Mouse (Mus musculus) hindbrain, embryonic 11.5 days (tissue): ENCODE data around the gene Gm11238. TPM values are rescaled to one million over a fixed set of nuclear protein-coding genes. Genes with fewer than 3 reads are reported as not detected.
A peak's percentile ranks its signal among the peaks of the same experiment; 100 is the strongest.
"Not testable (repeated sequence)": the region's sequence is repeated elsewhere in the genome, so short reads cannot be mapped to it uniquely, and the experiment has no call there.

Source experiments
- ATAC-seq: fragments of 200-750 bp; cut with Nextera tagmentation; 2 replicates; pipeline ENCODE4 v1.8.0; 2017; ENCODE audit warnings: mild to moderate bottlenecking, moderate TSS enrichment, moderate library complexity; ENCODE audit not compliant: low FRiP score
- DNase-seq: peaks from one replicate; pipeline ENCODE4 v3.0.0-alpha.2; 2015; ENCODE audit warnings: low spot score
- H3K27ac ChIP-seq: fragments of 300-500 bp; sonication (generic); 2 replicates; pipeline ENCODE4 v1.5.1; 2014; ENCODE audit warnings: mild to moderate bottlenecking, low read depth, low read length
- H3K27me3 ChIP-seq: fragments of 300-500 bp; sonication (generic); 2 replicates; pipeline ENCODE4 v1.6.1; 2014; ENCODE audit warnings: mild to moderate bottlenecking, low read length, moderate library complexity, mixed read lengths; ENCODE audit not compliant: control insufficient read depth, insufficient read depth
- H3K36me3 ChIP-seq: fragments of 300-500 bp; sonication (generic); 2 replicates; pipeline ENCODE4 v1.6.1; 2014; ENCODE audit warnings: mild to moderate bottlenecking, low read length, moderate library complexity, mixed read lengths; ENCODE audit not compliant: control insufficient read depth, insufficient read depth
- H3K4me1 ChIP-seq: fragments of 300-500 bp; sonication (generic); replicated peaks from 2 replicates; pipeline ENCODE4 v1.6.1; 2014; ENCODE audit warnings: low read length, mixed read lengths; ENCODE audit not compliant: control insufficient read depth, insufficient read depth
- H3K4me2 ChIP-seq: fragments of 300-500 bp; sonication (generic); replicated peaks from 2 replicates; pipeline ENCODE4 v1.6.1; 2014; ENCODE audit warnings: mild to moderate bottlenecking, low read depth, low read length
- H3K4me3 ChIP-seq: fragments of 300-500 bp; sonication (generic); 2 replicates; pipeline ENCODE4 v1.5.1; 2014; ENCODE audit warnings: low read depth, low read length
- H3K9ac ChIP-seq: fragments of 300-500 bp; sonication (generic); 2 replicates; pipeline ENCODE4 v1.6.1; 2014; ENCODE audit warnings: low read depth, low read length
- H3K9me3 ChIP-seq: fragments of 300-500 bp; sonication (generic); 2 replicates; pipeline ENCODE4 v1.6.1; 2016; ENCODE audit warnings: low read length; ENCODE audit not compliant: control insufficient read depth
- WGBS: fragments of 180-500 bp; shearing (Covaris S2); extraction: QIAGEN DNeasy Blood & Tissue Kit; methylation state at CpG from one replicate; pipeline ENCODE4 v1.1.7; 2014; 5-methylcytosine and 5-hydroxymethylcytosine counted together
- polyA plus RNA-seq: library from polyadenylated mRNA; unstranded; fragments of >200 nt; fragmentation: Nextera tagmentation; extraction: Ambion mirVana; gene quantifications from 2 replicates; pipeline ENCODE4 v1.2.1, GENCODE M21; 2014

The Gm11238 gene
- polyA plus RNA-seq = not detected in 2 replicates

DNA sequence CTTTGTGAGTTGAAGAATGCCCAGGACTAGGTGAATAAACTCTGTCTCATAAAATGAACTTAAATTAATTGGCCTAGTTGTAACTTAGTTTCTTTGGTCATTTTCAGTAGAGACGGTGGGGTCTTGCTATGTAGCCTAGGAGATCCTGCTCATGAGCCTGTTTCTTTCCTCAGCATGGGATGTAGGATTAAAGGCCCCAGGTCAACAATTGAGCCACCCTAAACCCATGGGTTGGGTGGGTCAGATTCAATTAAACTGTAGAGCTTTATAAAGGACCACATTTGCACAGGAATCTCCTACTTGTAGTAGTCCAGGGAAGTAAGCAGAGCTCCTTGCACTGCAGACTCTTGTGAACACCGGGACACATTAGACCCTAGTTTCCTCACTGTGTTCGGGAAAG, at the start of gene Gm11238:
Gm11238 (plus strand) TSS at position 301 of the 400 bp plus-strand sequence.
- H3K9me3 ChIP-seq, H3K27me3 ChIP-seq, H3K4me1 ChIP-seq, H3K4me2 ChIP-seq, H3K4me3 ChIP-seq, H3K9ac ChIP-seq, H3K27ac ChIP-seq, DNase-seq, H3K36me3 ChIP-seq, ATAC-seq: not testable (repeated sequence)
- no CpG with 5 or more reads among the region's 3 CpGs for WGBS

DNA sequence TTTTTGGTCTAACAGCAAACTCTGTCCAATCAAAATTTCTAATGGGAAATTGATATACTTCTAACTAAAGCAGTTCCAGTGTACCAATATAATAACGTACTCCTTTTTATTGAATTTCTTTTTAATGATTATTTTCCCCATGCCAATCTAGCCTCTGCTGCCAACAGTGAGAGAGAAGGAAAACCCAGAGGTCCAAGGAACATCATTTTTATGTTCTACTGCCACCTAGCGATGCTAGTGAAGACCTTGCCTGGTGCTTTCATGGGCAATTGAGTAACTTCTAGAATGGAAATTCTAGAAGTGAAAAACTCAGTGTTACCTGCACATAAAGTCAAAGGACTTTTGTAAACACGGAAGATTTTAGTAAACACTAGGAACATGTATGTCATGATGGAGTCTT, 8.4 kb upstream of the Gm11238 start:
- H3K4me3 ChIP-seq = no peak overlapping the region
- no peak overlapping the region for H3K27ac ChIP-seq
- H3K36me3 ChIP-seq = no peaks in the 10 kb centered on the region
- H3K9ac ChIP-seq = no peak overlapping the region
- peak; percentile 71 for DNase-seq
- ATAC-seq = peak; percentile 71; the same call in 1 of the 2 replicates
- H3K4me2 ChIP-seq = no peak overlapping the region
- no peaks in the 10 kb centered on the region for H3K27me3 ChIP-seq
- 8% methylated on average over 3 of the region's 3 CpGs for WGBS
- no peaks in the 10 kb centered on the region for H3K9me3 ChIP-seq
- H3K4me1 ChIP-seq = no peaks in the 10 kb centered on the region

DNA sequence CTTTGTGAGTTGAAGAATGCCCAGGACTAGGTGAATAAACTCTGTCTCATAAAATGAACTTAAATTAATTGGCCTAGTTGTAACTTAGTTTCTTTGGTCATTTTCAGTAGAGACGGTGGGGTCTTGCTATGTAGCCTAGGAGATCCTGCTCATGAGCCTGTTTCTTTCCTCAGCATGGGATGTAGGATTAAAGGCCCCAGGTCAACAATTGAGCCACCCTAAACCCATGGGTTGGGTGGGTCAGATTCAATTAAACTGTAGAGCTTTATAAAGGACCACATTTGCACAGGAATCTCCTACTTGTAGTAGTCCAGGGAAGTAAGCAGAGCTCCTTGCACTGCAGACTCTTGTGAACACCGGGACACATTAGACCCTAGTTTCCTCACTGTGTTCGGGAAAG, 15.0 kb downstream of the Gm11238 start, which contains the start of gene Gm11237:
Gm11237 (plus strand) TSS at position 301 of the 400 bp plus-strand sequence.
- not testable (repeated sequence) for H3K4me1 ChIP-seq, H3K4me2 ChIP-seq, DNase-seq, H3K27ac ChIP-seq, H3K36me3 ChIP-seq, H3K27me3 ChIP-seq, H3K9ac ChIP-seq, H3K9me3 ChIP-seq, H3K4me3 ChIP-seq, ATAC-seq
- WGBS = no CpG with 5 or more reads among the region's 3 CpGs

DNA sequence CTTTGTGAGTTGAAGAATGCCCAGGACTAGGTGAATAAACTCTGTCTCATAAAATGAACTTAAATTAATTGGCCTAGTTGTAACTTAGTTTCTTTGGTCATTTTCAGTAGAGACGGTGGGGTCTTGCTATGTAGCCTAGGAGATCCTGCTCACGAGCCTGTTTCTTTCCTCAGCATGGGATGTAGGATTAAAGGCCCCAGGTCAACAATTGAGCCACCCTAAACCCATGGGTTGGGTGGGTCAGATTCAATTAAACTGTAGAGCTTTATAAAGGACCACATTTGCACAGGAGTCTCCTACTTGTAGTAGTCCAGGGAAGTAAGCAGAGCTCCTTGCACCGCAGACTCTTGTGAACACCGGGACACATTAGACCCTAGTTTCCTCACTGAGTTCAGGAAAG, 30.1 kb downstream of the Gm11238 start, which contains the start of gene Gm11236:
Gm11236 (plus strand) TSS at position 301 of the 400 bp plus-strand sequence.
- not testable (repeated sequence) for H3K27me3 ChIP-seq, H3K4me3 ChIP-seq, H3K4me1 ChIP-seq, H3K9ac ChIP-seq, H3K9me3 ChIP-seq, ATAC-seq, H3K36me3 ChIP-seq, DNase-seq, H3K4me2 ChIP-seq, H3K27ac ChIP-seq
- no CpG with 5 or more reads among the region's 4 CpGs for WGBS

DNA sequence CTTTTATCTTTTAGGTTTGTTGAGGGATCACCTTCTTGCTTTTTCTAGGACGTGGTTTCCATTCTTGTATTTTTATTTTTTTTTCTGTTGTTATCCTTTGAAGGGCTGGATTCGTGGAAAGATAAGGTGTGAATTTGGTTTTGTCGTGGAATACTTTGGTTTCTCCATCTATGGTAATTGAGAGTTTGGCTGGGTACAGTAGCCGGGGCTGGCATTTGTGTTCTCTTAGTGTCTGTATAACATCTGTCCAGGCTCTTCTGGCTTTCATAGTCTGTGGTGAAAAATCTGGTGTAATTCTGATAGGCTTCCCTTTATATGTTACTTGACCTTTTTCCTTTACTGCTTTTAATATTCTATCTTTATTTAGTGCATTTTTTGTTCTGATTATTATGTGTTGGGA, 54.2 kb downstream of the Gm11238 start:
- DNase-seq, H3K4me2 ChIP-seq, H3K4me3 ChIP-seq, H3K9me3 ChIP-seq, ATAC-seq, H3K27me3 ChIP-seq, H3K36me3 ChIP-seq, H3K9ac ChIP-seq, H3K4me1 ChIP-seq, H3K27ac ChIP-seq: not testable (repeated sequence)
- 89% methylated on average over 4 of the region's 4 CpGs for WGBS

DNA sequence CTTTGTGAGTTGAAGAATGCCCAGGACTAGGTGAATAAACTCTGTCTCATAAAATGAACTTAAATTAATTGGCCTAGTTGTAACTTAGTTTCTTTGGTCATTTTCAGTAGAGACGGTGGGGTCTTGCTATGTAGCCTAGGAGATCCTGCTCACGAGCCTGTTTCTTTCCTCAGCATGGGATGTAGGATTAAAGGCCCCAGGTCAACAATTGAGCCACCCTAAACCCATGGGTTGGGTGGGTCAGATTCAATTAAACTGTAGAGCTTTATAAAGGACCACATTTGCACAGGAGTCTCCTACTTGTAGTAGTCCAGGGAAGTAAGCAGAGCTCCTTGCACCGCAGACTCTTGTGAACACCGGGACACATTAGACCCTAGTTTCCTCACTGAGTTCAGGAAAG, 60.4 kb downstream of the Gm11238 start, which contains the start of gene Gm11239:
Gm11239 (plus strand) TSS at position 301 of the 400 bp plus-strand sequence.
- not testable (repeated sequence) for ATAC-seq, H3K9ac ChIP-seq, H3K4me1 ChIP-seq, H3K4me2 ChIP-seq, DNase-seq, H3K36me3 ChIP-seq, H3K27ac ChIP-seq, H3K27me3 ChIP-seq, H3K4me3 ChIP-seq, H3K9me3 ChIP-seq
- no CpG with 5 or more reads among the region's 4 CpGs for WGBS

DNA sequence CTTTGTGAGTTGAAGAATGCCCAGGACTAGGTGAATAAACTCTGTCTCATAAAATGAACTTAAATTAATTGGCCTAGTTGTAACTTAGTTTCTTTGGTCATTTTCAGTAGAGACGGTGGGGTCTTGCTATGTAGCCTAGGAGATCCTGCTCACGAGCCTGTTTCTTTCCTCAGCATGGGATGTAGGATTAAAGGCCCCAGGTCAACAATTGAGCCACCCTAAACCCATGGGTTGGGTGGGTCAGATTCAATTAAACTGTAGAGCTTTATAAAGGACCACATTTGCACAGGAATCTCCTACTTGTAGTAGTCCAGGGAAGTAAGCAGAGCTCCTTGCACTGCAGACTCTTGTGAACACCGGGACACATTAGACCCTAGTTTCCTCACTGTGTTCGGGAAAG, 75.5 kb downstream of the Gm11238 start, which contains the start of gene Gm428:
Gm428 (plus strand) TSS at position 301 of the 400 bp plus-strand sequence.
- ATAC-seq, DNase-seq, H3K4me2 ChIP-seq, H3K9ac ChIP-seq, H3K4me3 ChIP-seq, H3K4me1 ChIP-seq, H3K36me3 ChIP-seq, H3K27me3 ChIP-seq, H3K9me3 ChIP-seq, H3K27ac ChIP-seq: not testable (repeated sequence)
- no CpG with 5 or more reads among the region's 4 CpGs for WGBS

Other genes with a start within 250 kb of the Gm11238 start
- not detected in 2 replicates for gene Gm11487, start 202.8 kb upstream of the Gm11238 start, polyA plus RNA-seq
- not detected in 2 replicates for gene Gm11237, start 15.1 kb downstream of the Gm11238 start, polyA plus RNA-seq
- gene Gm11236, start 30.2 kb downstream of the Gm11238 start, polyA plus RNA-seq = not detected in 2 replicates
- not detected in 2 replicates for gene Gm11239, start 60.5 kb downstream of the Gm11238 start, polyA plus RNA-seq
- gene Gm428, start 75.6 kb downstream of the Gm11238 start, polyA plus RNA-seq = not detected in 2 replicates
- 0.59 and 0.78 TPM in 2 replicates for gene Rasef, start 183.1 kb downstream of the Gm11238 start, polyA plus RNA-seq